Mouse (Mus musculus): ENCODE data around the gene Gm8127. TPM values are rescaled to one million over a fixed set of nuclear protein-coding genes. Genes with fewer than 3 reads are reported as not detected.
"Not testable (repeated sequence)": the region's sequence is repeated elsewhere in the genome, so short reads cannot be mapped to it uniquely, and the experiment has no call there.

Gm8127 gene
- polyA plus RNA-seq, 1 experiment from 2014 or later: not detected

GRCm38 (mm10) chr14:43249611-43250170 is 43.9 kb downstream of the Gm8127 start:
- not testable (repeated sequence) for ATAC-seq (replicated peaks; ENCODE audit: low FRiP score, low TSS enrichment, low read depth)

More at GRCm38 (mm10) chr14:43249611-43250170, 43.9 kb downstream of the Gm8127 start:
- not testable (repeated sequence) for H3K27me3 ChIP-seq (replicated peaks; ENCODE audit: control insufficient read depth, insufficient read depth, low read length); DNase-seq (ENCODE audit: low spot score); H3K9ac ChIP-seq (ENCODE audit: low read length); H3K9me3 ChIP-seq (ENCODE audit: control insufficient read depth, low read length); H3K4me3 ChIP-seq (ENCODE audit: low read depth, low read length); H3K27ac ChIP-seq (ENCODE audit: low read depth); H3K4me1 ChIP-seq (replicated peaks; ENCODE audit: control insufficient read depth, insufficient read depth, low read length); H3K4me2 ChIP-seq (ENCODE audit: low read length); H3K36me3 ChIP-seq (ENCODE audit: control insufficient read depth, insufficient read depth, low read length)
- WGBS: 14% methylated on average over 10 of the region's 12 CpGs

Other genes with a start within 250 kb of the Gm8127 start
- not detected in 2 replicates for gene Gm8094, start 217.2 kb downstream of the Gm8127 start, polyA plus RNA-seq (2014; fragmentation: Nextera tagmentation; extraction: Ambion mirVana)
- gene Gm8104, start 193.2 kb downstream of the Gm8127 start, polyA plus RNA-seq (2014; fragmentation: Nextera tagmentation; extraction: Ambion mirVana): not detected in 2 replicates
- not detected in 2 replicates for gene Gm7233, start 114.0 kb downstream of the Gm8127 start, polyA plus RNA-seq (2014; fragmentation: Nextera tagmentation; extraction: Ambion mirVana)
- gene Gm8122, start 58.5 kb downstream of the Gm8127 start, polyA plus RNA-seq (2014; fragmentation: Nextera tagmentation; extraction: Ambion mirVana): not detected in 2 replicates
- gene Gm8126, start 35.2 kb downstream of the Gm8127 start, polyA plus RNA-seq (2014; fragmentation: Nextera tagmentation; extraction: Ambion mirVana): not detected in 2 replicates
- gene Gm9732, start 18.8 kb downstream of the Gm8127 start, polyA plus RNA-seq (2014; fragmentation: Nextera tagmentation; extraction: Ambion mirVana): not detected in 2 replicates
- gene 1700001F09Rik, start 54.0 kb upstream of the Gm8127 start, polyA plus RNA-seq (2014; fragmentation: Nextera tagmentation; extraction: Ambion mirVana): not detected in 2 replicates
- not detected in 2 replicates for gene Gm8138, start 122.5 kb upstream of the Gm8127 start, polyA plus RNA-seq (2014; fragmentation: Nextera tagmentation; extraction: Ambion mirVana)
- gene Gm5799, start 249.7 kb upstream of the Gm8127 start, polyA plus RNA-seq (2014; fragmentation: Nextera tagmentation; extraction: Ambion mirVana): not detected in 2 replicates

All from intestine, embryonic 14.5 days (tissue).